Mouse (Mus musculus) retina, postnatal 7 days (tissue): ENCODE measurements around the gene Adarb1.
"Not testable (repeated sequence)": the region's sequence is repeated elsewhere in the genome, so short reads cannot be mapped to it uniquely, and the experiment has no call there.

Experiments used
- DNase-seq: peaks from one replicate; pipeline ENCODE4 v3.0.0-alpha.2; 2012; ENCODE audit warnings: low read depth, low spot score

Adarb1 gene

DNA sequence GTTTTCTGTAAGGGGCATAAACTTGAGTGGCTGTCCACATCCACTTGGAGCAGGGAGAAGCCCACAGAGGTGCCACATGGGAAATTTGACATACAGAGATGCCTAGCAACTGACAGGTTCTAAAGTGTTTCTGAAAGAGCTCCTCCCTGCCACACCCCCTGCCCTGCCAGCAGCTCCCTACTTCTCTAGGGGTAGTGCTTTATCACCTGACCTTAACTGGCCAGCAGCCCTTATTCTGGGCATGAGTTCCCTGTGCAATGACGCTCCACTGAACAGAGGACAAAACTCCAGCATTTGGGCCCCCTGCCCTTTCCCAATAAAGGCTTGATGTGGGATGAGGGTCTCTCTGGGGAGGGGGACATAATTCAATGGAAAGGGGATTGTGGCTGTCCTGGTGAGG, 97.1 kb downstream of the Adarb1 start:
- no peak for DNase-seq

DNA sequence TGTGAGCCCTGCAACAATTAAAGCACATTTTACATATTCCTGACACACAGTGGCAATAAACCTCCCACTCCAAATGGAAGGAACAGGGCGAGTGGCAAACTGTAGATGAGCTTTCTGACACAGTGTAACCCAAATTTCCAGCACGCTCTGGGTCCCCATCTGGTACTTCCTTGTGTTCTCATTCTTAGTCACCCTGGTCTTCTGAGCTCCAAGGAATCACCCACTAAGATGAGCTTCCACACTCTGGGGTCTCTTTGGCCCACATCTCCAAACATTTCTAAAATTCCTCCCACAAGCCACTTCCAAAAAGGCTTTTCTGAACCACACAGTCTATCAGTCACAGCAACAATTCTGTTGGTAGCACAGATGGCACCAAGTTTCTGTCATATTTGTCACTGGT, 102.4 kb downstream of the Adarb1 start:
- DNase-seq: no peak

GRCm38 (mm10) chr10:77314711-77315266, 103.3 kb downstream of the Adarb1 start:
- no peak for DNase-seq

DNA sequence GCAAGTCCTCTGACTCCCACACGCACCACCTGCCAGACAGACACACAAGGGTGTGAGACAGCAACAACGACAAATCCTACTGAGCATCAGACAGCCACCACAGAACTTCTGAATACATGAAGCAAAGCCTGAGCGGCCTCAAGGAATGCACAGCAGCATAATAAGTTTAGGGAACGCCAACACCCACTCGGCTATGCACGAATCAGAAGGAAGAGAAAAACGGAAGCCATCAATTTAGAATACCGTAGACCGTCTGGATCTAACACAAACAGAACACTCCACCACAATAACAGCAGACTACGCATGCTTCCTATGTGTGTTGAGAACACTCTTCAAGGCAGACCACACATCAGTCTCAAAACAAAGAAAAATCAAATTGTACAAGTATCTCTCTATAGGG, 109.1 kb downstream of the Adarb1 start:
- DNase-seq: no peak

GRCm38 (mm10) chr10:77305766-77306165, 112.3 kb downstream of the Adarb1 start:
- DNase-seq: no peak

GRCm38 (mm10) chr10:77304840-77305533, 113.1 kb downstream of the Adarb1 start:
- no peak for DNase-seq

DNA sequence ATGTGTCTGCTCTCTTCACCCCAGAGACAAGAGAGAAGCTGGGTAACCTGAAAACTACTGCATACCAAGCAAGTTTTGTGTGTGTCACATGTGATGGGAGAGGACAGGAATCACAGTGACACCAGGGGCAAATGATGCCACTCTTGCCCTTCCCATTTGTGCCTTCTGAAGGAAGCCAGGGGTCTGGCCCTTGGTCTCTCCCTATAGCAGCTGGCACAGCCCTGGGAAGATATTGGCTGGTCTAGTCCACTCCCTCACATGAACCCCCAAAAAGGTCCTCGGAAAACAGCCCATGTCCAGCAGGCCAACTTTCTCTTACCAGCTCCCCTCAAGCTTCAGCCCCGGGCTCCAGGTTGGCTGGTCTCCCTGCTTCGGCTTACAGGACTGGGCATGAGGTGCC, 113.7 kb downstream of the Adarb1 start:
- DNase-seq: no peak

GRCm38 (mm10) chr10:77300934-77301297, 117.2 kb downstream of the Adarb1 start:
- no peak for DNase-seq

- DNase-seq: no peak
Observed at GRCm38 (mm10) chr10:77300237-77300933, 117.7 kb downstream of the Adarb1 start.

DNA sequence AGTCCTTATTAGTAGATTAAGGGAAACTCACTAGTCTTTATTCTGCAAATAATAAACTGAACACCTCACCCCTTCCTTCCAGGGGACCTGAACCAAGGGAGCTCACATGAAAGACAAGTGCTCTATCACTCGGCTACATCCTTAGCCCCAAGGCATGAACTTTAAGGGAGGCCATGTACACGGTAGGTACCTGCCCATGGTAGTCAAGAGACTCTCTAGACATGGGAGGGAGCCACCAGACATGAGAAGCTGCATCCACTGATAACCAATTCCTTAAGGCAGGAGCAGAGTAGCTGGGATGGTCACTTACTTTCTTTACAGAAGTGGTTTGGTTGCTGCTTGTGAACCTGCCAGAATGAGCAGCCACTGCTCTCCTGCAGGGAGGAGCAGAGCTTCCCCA, 118.9 kb downstream of the Adarb1 start:
- no peak for DNase-seq

DNA sequence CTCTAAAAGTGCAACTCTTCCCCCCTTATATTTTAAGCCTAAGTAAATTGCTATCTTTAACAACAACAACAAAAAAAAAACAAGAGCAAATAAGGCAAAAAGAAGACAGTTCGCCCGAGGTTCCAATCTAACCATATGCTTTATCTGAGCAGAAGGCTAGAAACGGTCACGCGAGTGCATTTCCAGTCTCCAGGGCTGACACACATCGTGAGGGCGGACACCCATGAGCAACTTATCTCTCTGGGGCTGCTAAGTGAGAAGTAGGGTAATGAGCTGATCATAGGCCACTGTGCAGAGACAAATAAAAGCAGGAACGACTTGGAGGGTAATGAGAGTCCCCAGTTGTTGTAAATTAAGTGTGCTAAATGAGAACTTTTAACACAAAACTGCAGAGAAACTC, 119.4 kb downstream of the Adarb1 start:
- no peak for DNase-seq

GRCm38 (mm10) chr10:77294691-77295090, 123.4 kb downstream of the Adarb1 start:
- DNase-seq: no peak

DNA sequence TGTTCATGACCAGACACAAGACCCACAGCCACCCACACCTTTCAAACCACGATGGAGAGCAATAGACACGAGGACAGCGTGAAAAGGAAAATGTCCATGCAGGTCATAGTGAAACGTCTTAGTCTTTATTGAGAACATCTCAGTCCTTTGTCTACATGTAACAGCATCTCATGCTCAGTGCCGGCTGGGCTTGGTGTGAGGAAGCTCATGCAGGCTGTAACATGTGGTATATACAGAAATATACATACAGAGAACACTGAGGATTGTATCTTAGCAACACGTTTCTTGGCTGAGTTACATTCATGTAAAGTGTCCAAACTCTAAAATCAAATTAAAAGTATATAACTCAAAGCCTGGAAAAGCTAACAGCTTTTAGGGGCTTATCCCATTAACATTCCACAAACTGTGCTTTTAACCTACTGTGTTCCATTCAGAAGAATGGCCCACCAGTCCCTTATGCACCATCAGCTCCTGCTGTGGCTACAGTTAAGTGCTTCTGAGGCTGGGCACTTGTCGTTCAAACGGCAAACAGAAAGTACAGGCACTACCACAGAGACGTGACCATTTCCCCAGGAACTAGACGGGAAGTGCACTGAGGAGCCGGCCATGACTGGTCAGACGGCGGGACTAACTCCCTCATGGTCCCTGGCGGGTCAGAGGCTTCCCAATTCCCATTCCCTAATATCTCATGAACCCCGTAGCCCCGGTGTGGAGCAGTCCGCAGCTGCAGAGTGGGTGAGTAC, 127.3 kb downstream of the Adarb1 start:
- no peak for DNase-seq

- DNase-seq: no peak
Observed at GRCm38 (mm10) chr10:77289559-77289958, 128.5 kb downstream of the Adarb1 start.

- no peak for DNase-seq
Observed at GRCm38 (mm10) chr10:77288639-77289195, 129.4 kb downstream of the Adarb1 start.

DNA sequence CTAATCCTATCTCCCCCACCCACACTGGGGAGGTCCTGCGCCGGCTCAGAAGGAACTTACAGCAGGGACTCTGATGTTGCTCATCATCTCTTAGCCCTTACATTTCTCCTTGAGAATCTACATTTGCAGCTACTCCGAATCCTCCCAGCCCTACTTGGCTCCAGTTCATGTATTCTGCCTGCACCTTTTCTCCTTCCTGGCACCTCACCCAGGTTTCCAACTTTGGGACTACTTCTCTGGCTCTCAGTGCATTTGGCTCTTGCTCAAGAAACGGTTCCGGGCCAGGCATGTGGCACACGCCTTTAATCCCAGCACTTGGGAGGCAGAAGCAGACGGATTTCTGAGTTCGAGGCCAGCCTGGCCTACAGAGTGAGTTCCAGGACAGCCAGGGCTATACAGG, 130.4 kb downstream of the Adarb1 start:
- DNase-seq: no peak

GRCm38 (mm10) chr10:77284832-77285231, 133.2 kb downstream of the Adarb1 start:
- no peak for DNase-seq

GRCm38 (mm10) chr10:77282822-77283221, 135.2 kb downstream of the Adarb1 start:
- DNase-seq: peak; percentile 71

DNA sequence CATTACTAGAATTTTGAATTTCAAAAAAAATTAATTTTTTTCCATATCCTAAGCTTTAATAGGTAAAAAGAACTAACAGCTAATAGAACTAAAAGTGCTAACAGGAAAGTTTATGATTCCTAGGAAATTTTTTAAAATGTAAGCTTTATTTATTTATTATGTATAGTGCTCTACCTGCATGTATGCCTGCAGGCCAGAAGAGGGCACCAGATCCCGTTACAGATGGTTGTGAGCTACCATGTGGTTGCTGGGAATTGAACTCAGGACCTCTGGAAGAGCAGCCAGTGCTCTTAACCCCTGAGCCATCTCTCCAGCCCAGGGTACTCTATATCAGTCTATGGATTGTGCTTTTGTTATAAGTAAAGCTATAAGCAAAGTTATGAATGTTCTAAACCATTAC, 136.0 kb downstream of the Adarb1 start:
- not testable (repeated sequence) for DNase-seq

DNA sequence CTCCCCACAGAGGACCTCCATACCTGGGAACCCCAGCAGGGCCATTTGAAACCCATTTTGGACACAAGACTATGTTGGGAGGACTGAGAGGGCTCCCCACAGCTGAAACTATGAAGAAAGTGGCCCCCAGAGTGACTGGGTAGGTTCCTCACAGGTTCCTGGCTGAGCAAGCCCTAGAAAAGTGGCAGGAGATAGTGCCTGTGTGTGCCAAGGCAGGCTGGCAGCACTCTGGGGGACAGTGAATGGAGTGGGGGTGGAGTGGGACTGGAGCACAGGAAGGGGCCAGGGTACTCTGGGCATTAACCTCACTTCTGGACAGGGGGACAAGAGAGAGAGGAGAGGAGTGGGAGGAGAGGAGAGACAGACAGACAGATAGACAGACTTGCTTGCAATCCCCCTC, 144.3 kb downstream of the Adarb1 start:
- no peak for DNase-seq

DNA sequence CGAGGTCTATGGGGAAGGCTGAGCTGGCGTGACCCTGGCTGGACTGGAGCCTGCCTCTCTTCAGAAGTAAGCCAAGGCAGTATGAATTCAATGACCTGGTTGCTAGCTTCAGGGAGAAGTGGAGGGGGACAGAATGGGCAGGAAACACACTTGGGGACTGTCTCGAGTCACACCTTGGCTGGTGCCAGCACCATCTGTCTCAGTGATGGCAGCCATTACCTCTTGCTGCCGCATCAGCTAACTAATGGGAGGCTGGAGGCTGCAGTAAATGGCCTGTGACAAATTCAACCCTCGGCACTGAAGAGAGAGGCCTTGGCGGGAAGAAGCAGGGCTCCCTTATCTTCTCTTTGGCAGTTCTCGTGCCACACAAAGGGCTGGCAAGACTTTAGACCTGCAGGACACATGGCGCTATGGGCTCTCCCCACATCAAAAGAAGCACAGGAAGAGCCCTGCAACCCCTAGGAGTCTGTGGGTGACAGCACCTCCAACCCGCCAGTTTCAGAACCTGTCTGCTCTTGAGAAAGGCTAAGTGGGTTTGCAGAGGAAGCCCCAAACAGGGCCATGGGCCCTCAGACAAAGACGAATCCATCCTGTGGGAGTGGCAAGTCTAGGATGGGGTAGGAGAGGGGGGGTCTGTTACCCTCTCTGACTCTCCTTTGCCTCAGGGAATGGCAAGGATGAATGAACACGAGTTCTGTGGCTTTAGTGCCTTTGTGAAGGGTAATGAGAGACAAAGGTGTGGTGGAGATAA, 144.9 kb downstream of the Adarb1 start:
- no peak for DNase-seq
